Mouse (Mus musculus): ENCODE results near the gene Exoc3l. TPM values are rescaled to one million over a fixed set of nuclear protein-coding genes. Genes with fewer than 3 reads are reported as not detected.

Exoc3l gene
- polyA plus RNA-seq, 1 experiment from 2014 or later = 14.2 TPM

DNA sequence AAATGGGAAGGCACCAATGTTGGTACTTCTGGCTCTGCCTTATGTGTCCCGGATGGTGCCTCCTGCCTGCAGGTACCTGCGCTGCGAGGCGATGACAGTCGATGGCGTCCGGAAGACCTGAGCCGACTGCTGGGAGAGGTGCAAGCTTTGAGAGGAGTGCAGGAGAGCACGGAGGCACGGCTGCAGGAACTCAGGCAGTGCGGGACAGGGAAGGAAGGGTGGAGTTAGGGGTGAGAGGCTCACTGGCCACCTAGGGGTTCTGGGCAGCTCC is 25.1 kb downstream of the Exoc3l start:
- H3K27me3 ChIP-seq = peaks cover 83% of the 10 kb centered on the region
- H3K9ac ChIP-seq = no peak overlapping the region
- whole genome bisulfite sequencing = 2% methylated on average over 11 of the region's 11 CpGs

DNA sequence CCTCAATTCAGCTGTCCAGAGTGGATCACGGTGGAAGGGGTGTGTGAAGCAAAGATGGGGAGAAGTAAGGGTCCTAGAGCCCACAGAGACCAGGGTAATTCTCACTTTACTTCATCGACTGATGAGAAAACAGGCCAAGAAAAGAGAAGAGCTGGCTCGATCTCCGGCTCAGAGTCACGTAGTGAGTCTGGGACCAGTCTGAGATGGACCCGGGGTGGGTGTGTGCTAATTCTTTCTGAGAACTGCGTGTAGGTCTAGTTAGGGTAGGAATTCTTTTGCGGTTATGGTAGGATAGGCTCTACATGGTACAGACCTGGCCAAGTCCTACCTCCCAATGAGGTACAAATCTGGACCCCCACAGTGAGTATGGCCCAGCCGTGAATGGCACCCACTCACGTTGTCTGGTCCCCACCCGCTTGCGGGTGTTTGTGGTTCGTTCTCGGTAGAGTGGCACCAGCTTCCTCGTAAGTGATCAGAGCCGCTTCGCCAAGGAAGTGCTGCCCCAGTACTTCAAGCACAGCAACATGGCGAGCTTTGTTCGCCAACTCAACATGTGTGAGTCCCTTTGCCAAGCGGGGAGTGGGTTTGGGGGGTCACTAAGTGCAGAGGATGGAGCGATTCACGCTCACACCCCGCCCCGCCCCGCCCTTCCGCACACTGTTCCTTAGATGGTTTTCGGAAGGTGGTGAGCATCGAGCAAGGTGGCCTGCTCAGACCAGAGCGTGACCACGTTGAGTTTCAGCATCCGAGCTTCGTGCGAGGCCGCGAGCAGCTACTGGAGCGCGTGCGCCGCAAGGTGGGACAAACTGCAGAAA is 25.6 kb downstream of the Exoc3l start:
- ATAC-seq (ENCODE audit: low FRiP score, low read depth) = no peak
- Histone ChIP-seq H3K36me3 (no peaks in the 10 kb centered on the region), H3K4me2 (peak overlapping the region; percentile 84), H3K9ac (no peak overlapping the region), H3K9me3 (no peaks in the 10 kb centered on the region), H3K27me3 (peaks cover 85% of the 10 kb centered on the region), H3K4me1 (replicated peaks) (peaks cover 30% of the 10 kb centered on the region), H3K4me3 (peak overlapping the region; percentile 45), H3K27ac (replicated peaks) (no peak overlapping the region)
- 3% methylated on average over 39 of the region's 39 CpGs for WGBS

More for the DNA sequence above, 25.1 kb downstream of the Exoc3l start:
- Histone ChIP-seq H3K36me3 (no peaks in the 10 kb centered on the region), H3K4me3 (peak overlapping the region; percentile 6; the same call in 1 of the 2 replicates), H3K9me3 (no peaks in the 10 kb centered on the region), H3K4me2 (peak overlapping the region; percentile 84), H3K4me1 (replicated peaks) (peaks cover 35% of the 10 kb centered on the region), H3K27ac (replicated peaks) (no peak overlapping the region)
- ATAC-seq (ENCODE audit: low FRiP score, low read depth) = no peak

DNA sequence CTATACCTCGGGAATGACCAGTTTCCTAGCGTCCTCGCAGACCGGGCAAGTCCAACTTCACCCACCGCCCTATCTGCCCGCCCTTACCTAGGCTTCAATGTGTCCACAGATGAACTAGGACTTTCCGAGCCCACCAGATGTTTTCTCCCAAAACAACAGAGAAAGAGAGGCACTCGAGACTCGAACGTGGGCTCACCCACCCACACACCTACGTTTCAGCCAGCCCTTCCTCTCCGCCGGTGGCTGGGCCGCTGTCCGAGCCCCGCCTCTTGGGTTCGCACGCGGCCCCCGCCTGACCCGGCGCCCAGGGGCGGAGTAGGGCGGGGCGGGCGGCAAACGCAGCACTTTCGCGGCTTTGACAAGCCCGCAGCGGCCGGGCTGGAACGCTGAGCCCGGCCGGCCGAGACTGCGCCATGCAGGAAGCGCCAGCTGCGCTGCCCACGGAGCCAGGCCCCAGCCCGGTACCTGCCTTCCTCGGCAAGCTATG is 26.4 kb downstream of the Exoc3l start, which contains the start of gene Hsf4:
Hsf4 (plus strand) TSS at position 341 of the 487 bp plus-strand sequence.
- no peak for ATAC-seq (ENCODE audit: low FRiP score, low read depth)
- peak within 1 kb of the TSS; percentile 40 for H3K9ac ChIP-seq
- H3K9me3 ChIP-seq = no peaks in the 10 kb centered on the region
- H3K36me3 ChIP-seq = no peaks in the 10 kb centered on the region
- H3K4me2 ChIP-seq = peak within 1 kb of the TSS; percentile 84
- under 1% methylated on average over 42 of the region's 42 CpGs for WGBS
- H3K4me3 ChIP-seq = peak within 1 kb of the TSS; percentile 45
- H3K27ac ChIP-seq (replicated peaks) = peak within 1 kb of the TSS; percentile 36
- peaks cover 36% of the 10 kb centered on the region for H3K4me1 ChIP-seq (replicated peaks)
- peaks cover 85% of the 10 kb centered on the region for H3K27me3 ChIP-seq

DNA sequence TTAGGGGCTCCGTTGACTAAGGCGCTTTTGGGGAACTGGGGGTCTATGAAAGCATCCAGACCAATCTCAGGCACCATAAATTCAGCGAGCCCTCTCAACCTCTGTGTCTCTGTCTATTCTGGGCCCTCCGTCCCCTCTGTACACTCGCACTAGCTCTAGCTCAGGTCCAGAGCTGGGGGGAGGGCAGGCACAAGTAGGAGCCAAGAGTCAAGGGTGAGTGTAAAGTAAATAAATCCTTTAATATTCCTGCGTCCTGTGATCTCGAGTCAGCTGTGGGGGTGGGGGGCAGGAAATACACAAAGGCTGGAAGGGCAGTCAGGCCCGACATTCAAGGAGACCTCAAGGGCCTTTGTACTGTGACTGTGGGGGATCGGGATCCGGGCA is 26.8 kb downstream of the Exoc3l start:
- Histone ChIP-seq H3K4me2 (peak overlapping the region; percentile 84), H3K27me3 (peaks cover 83% of the 10 kb centered on the region), H3K9ac (peak overlapping the region; percentile 40), H3K9me3 (no peaks in the 10 kb centered on the region), H3K4me1 (replicated peaks) (peaks cover 39% of the 10 kb centered on the region), H3K36me3 (no peaks in the 10 kb centered on the region), H3K4me3 (peak overlapping the region; percentile 45), H3K27ac (replicated peaks) (peak overlapping the region; percentile 36; the same call in 1 of the 2 replicates)
- 0 out of 2 replicates have a peak, but pooled peaks have one; percentile 1 for ATAC-seq (ENCODE audit: low FRiP score, low read depth)
- 2% methylated on average over 10 of the region's 10 CpGs for WGBS

DNA sequence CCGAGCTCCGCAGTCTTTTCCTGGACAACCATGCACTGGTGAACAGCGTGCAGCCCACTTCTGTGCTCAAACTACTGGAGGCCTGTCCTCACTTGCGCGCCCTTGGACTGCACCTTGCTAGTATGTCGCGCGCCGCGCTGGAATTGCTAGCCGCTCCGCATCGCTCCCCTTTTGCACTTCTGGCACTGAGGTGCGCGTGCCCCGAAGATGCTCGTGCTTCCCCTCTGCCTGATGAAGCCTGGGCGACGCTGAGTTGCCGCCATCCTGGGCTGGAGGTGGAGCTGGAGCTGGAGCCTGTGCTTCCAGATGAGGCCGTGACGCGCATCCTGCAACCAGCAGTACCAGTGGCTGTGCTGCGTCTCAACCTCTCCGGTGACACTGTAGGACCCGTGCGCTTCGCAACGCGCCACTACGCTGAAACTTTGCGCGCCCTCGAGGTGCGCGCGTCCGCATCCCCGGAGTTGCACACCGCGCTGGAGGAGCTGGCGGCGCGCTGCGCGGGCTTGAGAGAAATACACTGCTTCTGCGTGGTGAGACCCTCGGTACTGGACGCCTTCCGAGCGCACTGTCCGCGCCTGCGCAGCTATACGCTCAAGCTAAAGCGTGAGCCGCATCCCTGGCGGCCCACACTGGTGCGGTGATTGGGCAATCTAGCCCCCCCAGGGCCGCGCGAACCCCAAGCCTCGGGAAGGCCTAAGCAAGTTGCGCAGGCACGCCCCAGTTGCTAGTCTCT is 27.4 kb downstream of the Exoc3l start:
- Histone ChIP-seq H3K36me3 (no peaks in the 10 kb centered on the region), H3K4me1 (replicated peaks) (peaks cover 41% of the 10 kb centered on the region), H3K4me3 (peak overlapping the region; percentile 45), H3K27ac (replicated peaks) (peak overlapping the region; percentile 36), H3K4me2 (peak overlapping the region; percentile 84), H3K9me3 (no peaks in the 10 kb centered on the region), H3K27me3 (peaks cover 82% of the 10 kb centered on the region), H3K9ac (peak overlapping the region; percentile 40)
- WGBS = 0% methylated on average over 65 of the region's 65 CpGs
- peak; percentile 91 for ATAC-seq (ENCODE audit: low FRiP score, low read depth)

DNA sequence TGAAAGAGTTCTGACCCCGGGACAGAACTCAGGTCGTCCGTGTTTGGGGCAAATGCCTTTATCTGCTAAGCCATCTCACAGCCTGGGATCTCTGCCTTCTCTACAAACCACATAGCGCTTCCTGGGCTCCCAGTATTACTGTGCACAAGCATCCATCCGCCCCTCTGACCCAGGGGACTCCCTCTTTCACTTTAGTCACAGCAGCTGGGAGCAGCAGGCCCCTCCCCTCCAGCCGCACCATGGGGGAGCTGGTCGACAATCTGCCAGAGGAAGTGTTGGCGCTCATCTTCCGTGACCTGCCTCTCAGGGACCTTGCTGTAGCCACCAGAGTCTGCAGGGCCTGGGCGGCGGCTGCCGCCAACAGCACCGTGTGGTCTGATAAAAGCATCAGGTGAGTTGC is 29.1 kb downstream of the Exoc3l start:
- Histone ChIP-seq H3K36me3 (no peaks in the 10 kb centered on the region), H3K9me3 (no peaks in the 10 kb centered on the region), H3K4me2 (no peak overlapping the region), H3K9ac (no peak overlapping the region), H3K4me1 (replicated peaks) (peaks cover 41% of the 10 kb centered on the region), H3K27me3 (peaks cover 80% of the 10 kb centered on the region), H3K4me3 (no peak overlapping the region), H3K27ac (replicated peaks) (no peak overlapping the region)
- no peak for ATAC-seq (ENCODE audit: low FRiP score, low read depth)
- WGBS = 14% methylated on average over 13 of the region's 13 CpGs

DNA sequence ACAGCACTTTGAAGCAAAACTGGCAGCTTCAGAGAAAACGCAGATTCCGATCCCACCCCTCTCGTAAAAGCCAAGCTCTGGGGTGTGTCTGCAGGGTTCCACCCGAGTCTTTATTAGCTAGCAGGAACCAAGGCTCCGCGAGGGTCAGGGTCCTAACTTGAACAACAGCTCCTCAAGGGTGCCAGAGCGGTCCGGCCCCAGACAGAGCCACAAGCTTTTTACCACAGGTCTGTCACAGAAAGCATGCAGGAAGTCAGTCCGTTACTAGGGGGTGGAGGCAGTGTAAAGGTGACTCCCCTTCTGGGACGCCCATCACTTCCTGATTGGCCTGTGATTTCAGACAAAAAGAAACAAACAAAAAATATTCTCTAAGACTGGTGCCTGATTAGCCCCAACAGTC is 30.8 kb downstream of the Exoc3l start:
- 15% methylated on average over 10 of the region's 10 CpGs for WGBS
- Histone ChIP-seq H3K4me2 (peak overlapping the region; percentile 94), H3K4me1 (replicated peaks) (peaks cover 33% of the 10 kb centered on the region), H3K9me3 (no peaks in the 10 kb centered on the region), H3K9ac (no peak overlapping the region), H3K27ac (replicated peaks) (no peak overlapping the region), H3K4me3 (peak overlapping the region; percentile 59), H3K27me3 (peaks cover 79% of the 10 kb centered on the region), H3K36me3 (no peaks in the 10 kb centered on the region)
- no peak for ATAC-seq (ENCODE audit: low FRiP score, low read depth)

DNA sequence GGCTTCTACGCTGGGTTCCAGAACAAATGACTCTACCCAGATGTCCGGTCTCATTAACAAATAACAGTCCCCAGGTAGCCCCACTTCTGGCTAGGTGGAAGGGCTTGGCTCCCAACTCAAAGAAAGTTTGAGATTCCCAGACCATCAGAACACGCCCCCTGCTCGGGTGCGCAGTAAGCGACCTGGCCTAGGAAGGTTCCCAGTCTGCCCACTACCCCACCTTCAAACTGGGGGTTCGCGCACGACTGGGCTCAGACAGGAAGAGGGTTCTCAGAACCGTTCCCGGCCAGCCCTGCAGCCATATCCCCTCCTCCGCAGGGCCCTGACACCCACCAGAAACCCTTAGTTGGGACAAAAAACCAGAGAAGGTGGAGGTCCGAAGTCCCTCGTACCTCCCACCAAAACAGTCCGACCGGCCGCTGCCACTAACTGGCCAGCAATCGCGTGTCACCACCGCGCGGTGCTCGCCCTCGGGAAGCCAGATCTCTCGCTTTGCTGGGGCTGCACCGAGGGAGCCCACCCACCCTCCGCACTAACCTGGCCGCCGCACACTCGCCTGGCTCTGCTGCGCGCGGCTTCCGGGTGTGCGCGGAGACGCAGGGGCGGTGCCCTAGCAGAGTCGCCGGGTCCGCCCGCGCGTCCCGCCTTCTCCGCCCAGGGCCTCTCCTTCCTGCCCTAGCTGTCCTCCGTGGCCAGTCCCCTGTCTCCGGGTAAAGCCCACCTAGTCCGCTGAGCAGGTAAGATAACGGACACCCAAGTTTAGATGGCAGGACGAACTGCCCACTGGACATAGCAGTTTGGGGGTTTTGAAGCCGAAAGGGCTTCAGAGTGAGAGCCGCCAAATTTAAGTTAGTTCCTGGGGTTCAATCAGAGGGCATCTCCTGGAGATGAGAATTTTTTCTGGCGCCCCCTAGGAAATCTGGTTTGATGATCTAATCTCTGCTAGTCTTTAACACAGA is 31.6 kb downstream of the Exoc3l start, which contains the start of the genes Tradd and Fbxl8:
Tradd (minus strand) TSS at position 586 of the 959 bp plus-strand sequence.
Fbxl8 (plus strand) TSS at position 625 of the 959 bp plus-strand sequence.
- no peaks in the 10 kb centered on the region for H3K36me3 ChIP-seq
- H3K9me3 ChIP-seq = no peaks in the 10 kb centered on the region
- ATAC-seq (ENCODE audit: low FRiP score, low read depth) = no peak
- H3K4me3 ChIP-seq = peak within 1 kb of the TSS; percentile 59
- H3K27ac ChIP-seq (replicated peaks) = no peak within 1 kb of the TSS
- peak within 1 kb of the TSS; percentile 94 for H3K4me2 ChIP-seq
- H3K4me1 ChIP-seq (replicated peaks) = peaks cover 35% of the 10 kb centered on the region
- H3K9ac ChIP-seq = peak within 1 kb of the TSS; percentile 55
- peaks cover 80% of the 10 kb centered on the region for H3K27me3 ChIP-seq
- 1% methylated on average over 54 of the region's 54 CpGs for WGBS

DNA sequence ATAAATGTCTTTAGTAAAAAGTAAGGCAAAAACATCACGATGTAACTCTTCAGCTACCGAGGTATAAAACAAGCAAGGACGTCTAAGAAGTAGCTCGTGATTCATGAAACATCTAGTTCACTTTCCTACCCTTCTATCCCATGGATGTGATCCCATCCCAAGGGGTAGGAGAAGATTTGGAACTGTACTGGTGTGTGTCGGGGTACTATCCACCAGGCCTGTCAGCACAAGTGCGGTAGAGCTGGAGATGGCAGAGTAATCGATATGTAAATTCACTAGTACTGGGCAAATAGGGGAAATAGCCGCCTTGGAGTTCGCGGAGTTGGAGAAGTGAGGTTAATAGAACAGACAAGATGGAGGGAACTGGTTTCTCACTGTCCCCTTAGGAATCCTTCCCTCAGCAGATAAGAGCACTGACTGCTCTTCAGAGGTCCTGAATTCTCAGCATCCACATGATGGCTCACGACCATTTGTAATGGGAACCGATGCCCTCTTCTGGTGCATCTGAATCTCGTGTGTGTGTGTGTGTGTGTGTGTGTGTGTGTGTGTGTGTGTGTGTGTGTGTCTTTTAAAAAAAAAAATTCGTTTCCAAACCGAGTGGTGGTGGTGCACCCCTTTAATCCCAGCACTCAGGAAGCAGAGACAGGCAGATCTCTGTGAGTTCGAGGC is 32.5 kb downstream of the Exoc3l start:
- Histone ChIP-seq H3K9me3 (no peaks in the 10 kb centered on the region), H3K27me3 (peaks cover 87% of the 10 kb centered on the region), H3K4me3 (no peak overlapping the region), H3K4me1 (replicated peaks) (peaks cover 36% of the 10 kb centered on the region), H3K36me3 (no peaks in the 10 kb centered on the region), H3K9ac (no peak overlapping the region), H3K4me2 (peak overlapping the region; percentile 94), H3K27ac (replicated peaks) (no peak overlapping the region)
- WGBS = 42% methylated on average over 16 of the region's 16 CpGs
- no peak for ATAC-seq (ENCODE audit: low FRiP score, low read depth)

DNA sequence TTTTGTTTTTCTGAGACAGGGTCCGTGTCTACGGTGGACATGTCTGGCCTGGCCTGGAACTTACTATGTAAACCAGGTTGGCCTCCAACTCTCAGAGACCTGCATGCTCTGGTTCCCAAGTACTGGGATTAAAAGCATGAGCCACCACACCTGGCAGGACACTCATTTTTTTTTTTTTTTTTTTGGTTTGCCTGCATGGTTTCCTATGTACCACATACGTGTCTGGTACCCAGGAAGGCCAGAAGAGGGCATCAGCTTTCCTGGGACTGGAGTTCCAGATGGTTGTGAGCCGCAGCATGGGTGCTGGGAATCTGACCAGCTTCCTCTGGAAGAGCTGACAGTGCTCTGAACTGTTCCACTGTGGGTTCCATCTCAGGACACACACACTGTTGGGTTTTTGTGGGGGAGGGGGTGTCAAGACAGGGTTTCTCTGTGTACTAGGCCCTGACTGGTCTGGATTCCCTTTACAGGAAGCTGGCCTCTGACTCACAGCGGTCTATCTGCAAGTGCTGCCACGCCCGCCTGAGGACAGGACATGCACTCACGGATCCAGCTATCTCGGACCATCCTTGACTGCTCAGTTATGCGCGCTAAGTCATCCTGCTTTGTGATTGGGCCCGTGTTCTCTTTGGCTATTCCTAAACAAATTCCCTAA is 34.4 kb downstream of the Exoc3l start:
- 88% methylated on average over 12 of the region's 12 CpGs for WGBS
- no peaks in the 10 kb centered on the region for H3K9me3 ChIP-seq
- no peak overlapping the region for H3K4me2 ChIP-seq
- no peaks in the 10 kb centered on the region for H3K36me3 ChIP-seq
- H3K4me1 ChIP-seq (replicated peaks) = peaks cover 30% of the 10 kb centered on the region
- no peak for ATAC-seq (ENCODE audit: low FRiP score, low read depth)
- no peak overlapping the region for H3K9ac ChIP-seq
- peaks cover 86% of the 10 kb centered on the region for H3K27me3 ChIP-seq
- no peak overlapping the region for H3K27ac ChIP-seq (replicated peaks)
- no peak overlapping the region for H3K4me3 ChIP-seq

Data from hindbrain, embryonic 15.5 days (tissue).